Mouse (Mus musculus): ENCODE data around the gene Macc1. TPM values are rescaled to one million over a fixed set of nuclear protein-coding genes. Genes with fewer than 3 reads are reported as not detected.
"Not testable (repeated sequence)": the region's sequence is repeated elsewhere in the genome, so short reads cannot be mapped to it uniquely, and the experiment has no call there.

The Macc1 gene
- total RNA-seq (2021) = not detected
- long read RNA-seq, experiment 1 = 0 reads
- long read RNA-seq, experiment 2 = 0 reads

- intact Hi-C loops (cut with DNase I) = no loop called here
- no peak for DNase-seq
Measured at GRCm38 (mm10) chr12:119313970-119314369, at the start of gene Macc1. TSS of gene Macc1 (plus strand) at chr12:119314270.

GRCm38 (mm10) chr12:119264506-119264905 lies 49.6 kb upstream of the Macc1 start:
- DNase-seq = no peak
- intact Hi-C loops (cut with DNase I) = no loop called here

- DNase-seq = no peak
- intact Hi-C loops (cut with DNase I) = no loop called here
Measured at GRCm38 (mm10) chr12:119268723-119269122, 45.3 kb upstream of the Macc1 start.

GRCm38 (mm10) chr12:119270036-119270435 lies 44.0 kb upstream of the Macc1 start:
- no peak for DNase-seq
- intact Hi-C loops (cut with DNase I) = no loop called here

- no peak for DNase-seq
- intact Hi-C loops (cut with DNase I) = no loop called here
Measured at GRCm38 (mm10) chr12:119271964-119272363, 42.1 kb upstream of the Macc1 start.

GRCm38 (mm10) chr12:119273605-119274004 lies 40.5 kb upstream of the Macc1 start:
- no peak for DNase-seq
- intact Hi-C loops (cut with DNase I) = no loop called here

- no peak for DNase-seq
- intact Hi-C loops (cut with DNase I) = no loop called here
Measured at GRCm38 (mm10) chr12:119276282-119276681, 37.8 kb upstream of the Macc1 start.

GRCm38 (mm10) chr12:119291618-119292017 lies 22.5 kb upstream of the Macc1 start:
- DNase-seq = no peak
- intact Hi-C loops (cut with DNase I) = no loop called here

- no peak for DNase-seq
- intact Hi-C loops (cut with DNase I) = no loop called here
Measured at GRCm38 (mm10) chr12:119303618-119304017, 10.5 kb upstream of the Macc1 start.

GRCm38 (mm10) chr12:119313014-119313763 lies 881 bp upstream of the Macc1 start:
- DNase-seq = no peak
- intact Hi-C loops (cut with DNase I) = no loop called here

GRCm38 (mm10) chr12:119318799-119319198 lies 4.7 kb downstream of the Macc1 start:
- intact Hi-C loops (cut with DNase I) = no loop called here
- DNase-seq = no peak

- peak in 1 of 2 experiments; percentile 3 for DNase-seq
- intact Hi-C loops (cut with DNase I) = no loop called here
Measured at GRCm38 (mm10) chr12:119325400-119325799, 11.3 kb downstream of the Macc1 start.

GRCm38 (mm10) chr12:119330644-119331043 lies 16.6 kb downstream of the Macc1 start:
- intact Hi-C loops (cut with DNase I) = no loop called here
- DNase-seq = no peak

GRCm38 (mm10) chr12:119333376-119333775 lies 19.3 kb downstream of the Macc1 start:
- no peak for DNase-seq

GRCm38 (mm10) chr12:119352579-119352978 lies 38.5 kb downstream of the Macc1 start:
- intact Hi-C loops (cut with DNase I); DNase-seq: not testable (repeated sequence)

More at GRCm38 (mm10) chr12:119333376-119333775, 19.3 kb downstream of the Macc1 start:
- intact Hi-C loops (cut with DNase I) = no loop called here

- DNase-seq = no peak
Measured at GRCm38 (mm10) chr12:119357418-119358241, 43.6 kb downstream of the Macc1 start.

GRCm38 (mm10) chr12:119358242-119358515 lies 44.1 kb downstream of the Macc1 start:
- intact Hi-C loops (cut with DNase I) = no loop called here
- DNase-seq = no peak

More at GRCm38 (mm10) chr12:119357418-119358241, 43.6 kb downstream of the Macc1 start:
- intact Hi-C loops (cut with DNase I) = no loop called here

GRCm38 (mm10) chr12:119365041-119365440 lies 51.0 kb downstream of the Macc1 start:
- intact Hi-C loops (cut with DNase I) = no loop called here
- DNase-seq = no peak

- intact Hi-C loops (cut with DNase I) = no loop called here
Measured at GRCm38 (mm10) chr12:119369832-119370231, 55.8 kb downstream of the Macc1 start.

GRCm38 (mm10) chr12:119372359-119372758 lies 58.3 kb downstream of the Macc1 start:
- no peak for DNase-seq

More at GRCm38 (mm10) chr12:119369832-119370231, 55.8 kb downstream of the Macc1 start:
- no peak for DNase-seq

GRCm38 (mm10) chr12:119376879-119377278 lies 62.8 kb downstream of the Macc1 start:
- DNase-seq = no peak
- intact Hi-C loops (cut with DNase I) = no loop called here

More at GRCm38 (mm10) chr12:119372359-119372758, 58.3 kb downstream of the Macc1 start:
- intact Hi-C loops (cut with DNase I) = no loop called here

- DNase-seq = no peak
- intact Hi-C loops (cut with DNase I) = no loop called here
Measured at GRCm38 (mm10) chr12:119381839-119382238, 67.8 kb downstream of the Macc1 start.

All from heart, postnatal 14 days (tissue).